Mouse (Mus musculus): ENCODE measurements around the gene Sstr1.

- TF ChIP-seq CTCF (IDR thresholded peaks at IDR 0.05; ENCODE audit: extremely low read depth, insufficient read length, insufficient replicate concordance, low read depth, low read length) (no peak), POLR2A (IDR thresholded peaks at IDR 0.05; ENCODE audit: low read depth, low read length) (0 out of 2 replicates have a peak, but pooled peaks have one; percentile 14)
These were observed 2.9 kb downstream of the Sstr1 start for GRCm38 (mm10) chr12:58214289-58215136.

Data from small intestine, adult 2 months (tissue).